21 mouse cellular contexts compared by ENCODE assay signal in genomic region chr13:91974154-91974553, GRCm38 (mm10).
DNase-seq lines count a peak whose midpoint lies in the region; ATAC-seq lines count a peak whose summit lies in the region.
"Had no signal": no experiment of that assay in that cellular context is flagged by ENCODE, and none has a peak within 500 bp of the region (broad histone marks: within the 10 kb centered on the region; RNA-seq: fewer than 3 reads in every experiment).

No protein-coding gene starts in this region.

- H3K4me2 ChIP-seq in forebrain, embryonic 15.5 days (replicated peaks), result no peak overlapping the region
- H3K4me2 ChIP-seq: hindbrain, embryonic 13.5 days; liver, embryonic 11.5 days; lung, embryonic 14.5 days; stomach, embryonic 15.5 days had no signal

- H3K4me1 ChIP-seq in forebrain, embryonic 15.5 days, result no peaks in the 10 kb centered on the region
- no peaks in the 10 kb centered on the region for H3K4me1 ChIP-seq in forebrain, embryonic 10.5 days
- H3K4me1 ChIP-seq: hindbrain, embryonic 13.5 days; megakaryocyte, embryonic 14.5 days; stomach, embryonic 15.5 days had no signal

- H3K27me3 ChIP-seq in forebrain, embryonic 15.5 days, result no peaks in the 10 kb centered on the region
- H3K27me3 ChIP-seq in forebrain, embryonic 10.5 days (ENCODE audit: poor library complexity, severe bottlenecking), result no peaks in the 10 kb centered on the region
- H3K27me3 ChIP-seq: hindbrain, embryonic 13.5 days; megakaryocyte, embryonic 14.5 days; stomach, embryonic 15.5 days had no signal

- H3K27ac ChIP-seq in forebrain, embryonic 15.5 days (replicated peaks), result 0 out of 2 replicates have a peak overlapping the region, but pooled peaks have one; percentile 27
- no peak overlapping the region for H3K27ac ChIP-seq in forebrain, embryonic 10.5 days
- H3K27ac ChIP-seq: hindbrain, embryonic 13.5 days; stomach, embryonic 15.5 days had no signal

- intact Hi-C loops in left cerebral cortex, postnatal 4 days (cut with DNase I), result no loop called here

- no peaks in the 10 kb centered on the region for H3K9me3 ChIP-seq in forebrain, embryonic 15.5 days
- no peaks in the 10 kb centered on the region for H3K9me3 ChIP-seq in forebrain, embryonic 10.5 days
- H3K9me3 ChIP-seq: hindbrain, embryonic 13.5 days; megakaryocyte, embryonic 14.5 days; stomach, embryonic 15.5 days had no signal

- ATAC-seq in forebrain, embryonic 15.5 days (replicated peaks), result no peak
- peak; percentile 99 for ATAC-seq in megakaryocyte progenitor cell, adult 5-6 weeks (replicated peaks; ENCODE audit: poor library complexity)
- ATAC-seq: activated CD4-positive, CD25-positive, alpha-beta regulatory T cell, adult 4 months; intestine, embryonic 16.5 days; midbrain, embryonic 16.5 days had no signal

- no peaks in the 10 kb centered on the region for H3K36me3 ChIP-seq in forebrain, embryonic 15.5 days
- H3K36me3 ChIP-seq in forebrain, embryonic 10.5 days (replicated peaks), result no peaks in the 10 kb centered on the region
- H3K36me3 ChIP-seq: hindbrain, embryonic 13.5 days; stomach, embryonic 15.5 days had no signal

- no peak overlapping the region for H3K4me3 ChIP-seq in forebrain, embryonic 15.5 days
- H3K4me3 ChIP-seq in forebrain, embryonic 10.5 days, result no peak overlapping the region
- H3K4me3 ChIP-seq: erythroblast, embryonic 14.5 days; hindbrain, embryonic 13.5 days; megakaryocyte, embryonic 14.5 days; stomach, embryonic 15.5 days had no signal

- 97% methylated on average over 1 of the region's 1 CpGs for WGBS in forebrain, embryonic 15.5 days
- WGBS in forebrain, embryonic 10.5 days, result 93% methylated on average over 1 of the region's 1 CpGs

- H3K9ac ChIP-seq in forebrain, embryonic 15.5 days (replicated peaks), result no peak overlapping the region
- H3K9ac ChIP-seq: hindbrain, embryonic 13.5 days; lung, embryonic 14.5 days; stomach, embryonic 15.5 days had no signal

- DNase-seq in forebrain, embryonic 10.5 days (ENCODE audit: extremely low spot score, low spot score), result no peak
- DNase-seq in left cerebral cortex, adult 18-20 months (ENCODE audit: low spot score in 2 of 2), result peak; percentile 59 to 79
- DNase-seq in left cerebral cortex, postnatal 4 days, result no peak
- peak; percentile 58 to 80 for DNase-seq in frontal cortex, postnatal 36 days (ENCODE audit: low spot score in 2 of 2)
- no peak for DNase-seq in testis, postnatal 14 days (ENCODE audit: low spot score)
- no peak for DNase-seq in retina, embryonic 14.5 days (ENCODE audit: low spot score)
- DNase-seq: cerebellum, adult 11-12 months; heart, adult 18-20 months; lung, embryonic 14.5 days; spleen, adult 18-20 months; thymus, postnatal 36 days had no signal

Comparison
In these comparisons a context has a peak if more than half of its experiments do, and no peak if none do; other contexts are left out.
1. DNase-seq: peak in left cerebral cortex, adult 18-20 months (2 of 2) and frontal cortex, postnatal 36 days (2 of 2); none in forebrain, embryonic 10.5 days (single experiment), left cerebral cortex, postnatal 4 days (single experiment), testis, postnatal 14 days (single experiment) and retina, embryonic 14.5 days (single experiment).